Mouse (Mus musculus): ENCODE results near the gene Wnk4.

GRCm38 (mm10) chr11:101246702-101247012 lies 13.7 kb upstream of the Wnk4 start:
- no peak for TF ChIP-seq CHD2 (IDR thresholded peaks at IDR 0.05; ENCODE audit: low read depth, low read length)
- TF ChIP-seq MAFK (IDR thresholded peaks at IDR 0.05; ENCODE audit: insufficient read depth, low read depth, low read length) = no peak
- no peak for TF ChIP-seq ZNF384 (IDR thresholded peaks at IDR 0.05; ENCODE audit: low read depth, low read length)

All from ES-E14 (cell line).